Mouse (Mus musculus): Measurements from ENCODE around the gene Uchl3. TPM values are rescaled to one million over a fixed set of nuclear protein-coding genes. Genes with fewer than 3 reads are reported as not detected.

Uchl3 gene
- polyA plus RNA-seq, 1 experiment from 2014 or later, result 174 TPM

DNA sequence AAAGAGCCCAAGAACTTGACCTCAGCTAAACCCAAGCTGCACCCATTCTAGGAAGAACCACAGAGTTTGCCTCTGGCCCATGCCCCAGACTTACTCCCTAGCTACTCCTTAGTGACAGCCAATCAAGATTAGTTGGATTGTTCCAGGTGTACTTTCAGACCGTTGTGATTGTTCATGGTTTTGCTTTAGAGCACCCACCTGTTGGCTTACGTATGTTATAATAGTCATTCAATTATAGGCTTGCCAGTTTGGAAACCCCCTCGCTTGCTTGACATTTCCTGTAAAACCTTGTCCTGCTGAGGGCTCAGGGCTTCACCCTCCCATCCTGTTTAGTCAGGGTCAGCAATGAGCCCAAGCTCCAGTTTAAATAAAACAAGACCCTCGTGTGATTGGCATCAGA is 50.7 kb downstream of the Uchl3 start:
- no peak overlapping the region for H3K4me2 ChIP-seq (ENCODE audit: low read depth, low read length, severe bottlenecking)
- H3K27me3 ChIP-seq (ENCODE audit: control insufficient read depth, insufficient read depth, low read length), result no peaks in the 10 kb centered on the region
- 78% methylated on average over 4 of the region's 4 CpGs for WGBS
- no peak for ATAC-seq (replicated peaks; ENCODE audit: low FRiP score)
- no peaks in the 10 kb centered on the region for H3K36me3 ChIP-seq (ENCODE audit: control insufficient read depth, insufficient read depth, low read length)
- no peak for DNase-seq (ENCODE audit: low spot score)
- no peaks in the 10 kb centered on the region for H3K9me3 ChIP-seq (ENCODE audit: control insufficient read depth, low read length)
- H3K27ac ChIP-seq (ENCODE audit: low read depth, low read length), result no peak overlapping the region
- H3K4me3 ChIP-seq (ENCODE audit: low read depth, low read length), result no peak overlapping the region
- no peaks in the 10 kb centered on the region for H3K4me1 ChIP-seq (replicated peaks; ENCODE audit: control insufficient read depth, insufficient read depth, low read length)
- H3K9ac ChIP-seq (ENCODE audit: low read length), result no peak overlapping the region

DNA sequence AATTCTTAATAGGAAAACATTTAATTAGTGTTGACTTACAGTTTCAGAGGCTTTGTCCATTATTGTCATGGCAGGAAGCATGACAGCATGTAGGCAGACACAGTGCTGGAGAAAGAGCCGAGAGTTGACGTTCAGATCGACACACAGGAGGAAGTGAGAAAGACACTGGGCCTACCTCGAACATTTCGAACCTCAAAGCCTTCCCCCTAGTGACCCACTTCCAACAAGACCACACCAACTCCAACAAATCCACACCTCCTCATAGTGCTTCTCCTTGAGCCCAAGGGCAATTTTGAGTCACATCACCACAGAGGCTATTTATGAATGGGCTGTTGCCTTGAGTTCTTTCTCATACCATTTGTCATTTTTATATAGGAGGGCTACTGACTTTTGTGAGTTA is 53.3 kb downstream of the Uchl3 start:
- H3K27ac ChIP-seq (ENCODE audit: low read depth, low read length), result no peak overlapping the region
- WGBS, result 89% methylated on average over 5 of the region's 5 CpGs
- H3K36me3 ChIP-seq (ENCODE audit: control insufficient read depth, insufficient read depth, low read length), result no peaks in the 10 kb centered on the region
- ATAC-seq (replicated peaks; ENCODE audit: low FRiP score), result no peak
- H3K27me3 ChIP-seq (ENCODE audit: control insufficient read depth, insufficient read depth, low read length), result no peaks in the 10 kb centered on the region
- no peaks in the 10 kb centered on the region for H3K4me1 ChIP-seq (replicated peaks; ENCODE audit: control insufficient read depth, insufficient read depth, low read length)
- no peak overlapping the region for H3K4me3 ChIP-seq (ENCODE audit: low read depth, low read length)
- H3K9ac ChIP-seq (ENCODE audit: low read length), result no peak overlapping the region
- no peak overlapping the region for H3K4me2 ChIP-seq (ENCODE audit: low read depth, low read length, severe bottlenecking)
- no peaks in the 10 kb centered on the region for H3K9me3 ChIP-seq (ENCODE audit: control insufficient read depth, low read length)
- DNase-seq (ENCODE audit: low spot score), result no peak

DNA sequence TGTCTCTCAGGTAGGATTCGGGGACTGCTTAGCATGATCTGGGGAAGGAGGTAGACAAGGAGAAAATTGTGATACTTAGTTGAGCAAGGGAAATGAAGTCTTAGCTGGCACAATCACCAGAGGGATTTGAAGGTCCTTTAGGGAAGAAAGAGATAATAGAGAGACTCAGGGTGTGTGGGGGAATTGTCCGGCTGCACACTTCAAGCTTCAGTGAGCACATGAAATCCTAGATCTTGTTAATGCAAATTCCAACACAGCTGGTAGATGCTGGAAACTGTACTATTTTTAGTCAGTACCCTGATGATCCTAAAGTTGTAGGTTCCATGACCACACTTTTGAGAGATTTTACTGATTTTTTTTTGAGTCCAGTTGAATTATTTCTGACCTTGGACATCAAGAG is 60.6 kb downstream of the Uchl3 start:
- Histone ChIP-seq H3K9me3 (ENCODE audit: control insufficient read depth, low read length) (no peaks in the 10 kb centered on the region), H3K9ac (ENCODE audit: low read length) (no peak overlapping the region), H3K27me3 (ENCODE audit: control insufficient read depth, insufficient read depth, low read length) (no peaks in the 10 kb centered on the region), H3K4me3 (ENCODE audit: low read depth, low read length) (no peak overlapping the region), H3K36me3 (ENCODE audit: control insufficient read depth, insufficient read depth, low read length) (no peaks in the 10 kb centered on the region), H3K27ac (ENCODE audit: low read depth, low read length) (no peak overlapping the region), H3K4me2 (ENCODE audit: low read depth, low read length, severe bottlenecking) (no peak overlapping the region), H3K4me1 (replicated peaks; ENCODE audit: control insufficient read depth, insufficient read depth, low read length) (no peaks in the 10 kb centered on the region)
- 58% methylated on average over 2 of the region's 2 CpGs for WGBS
- ATAC-seq (replicated peaks; ENCODE audit: low FRiP score), result no peak
- DNase-seq (ENCODE audit: low spot score), result no peak

DNA sequence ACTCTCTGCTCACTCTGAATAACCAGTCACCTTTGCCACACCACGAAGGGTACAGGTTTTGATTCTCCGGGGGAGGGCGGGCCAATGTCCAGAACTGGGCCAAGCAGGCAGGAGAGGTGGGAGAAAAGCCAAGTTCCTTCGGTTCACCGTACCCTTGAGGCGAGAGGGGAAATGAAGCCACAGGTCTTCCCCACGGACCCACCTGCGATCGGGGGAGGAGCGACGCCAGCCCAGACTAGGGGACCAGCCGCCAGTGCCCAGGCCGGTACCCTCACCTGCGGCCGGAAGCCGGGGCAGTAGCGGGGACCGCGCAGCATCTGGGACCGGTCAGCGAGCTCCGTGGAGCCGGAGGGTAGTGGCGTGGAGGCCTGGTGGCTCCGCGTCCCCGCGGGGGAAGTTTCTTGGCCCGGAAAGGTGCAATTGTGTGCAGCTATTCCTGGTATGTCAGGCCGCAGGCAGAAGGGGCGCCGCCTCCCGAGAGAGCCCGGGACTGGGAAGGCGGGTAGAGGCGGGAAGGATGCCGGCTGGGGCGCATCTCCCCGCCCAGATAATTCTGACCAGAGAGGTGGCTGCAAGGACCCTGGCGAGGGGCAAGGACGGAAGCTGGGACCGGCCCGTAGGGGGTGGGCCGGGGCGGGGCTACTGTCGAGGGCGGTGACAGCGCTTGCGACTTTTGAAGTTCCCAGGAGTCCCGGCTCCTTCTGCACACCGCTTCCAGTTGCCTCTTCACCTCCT is 75.6 kb downstream of the Uchl3 start, which contains the start of the genes Gm9922 and Lmo7:
Gene Gm9922, minus strand, starts transcription at position 578 of the 735 bp plus-strand sequence.
Gene Lmo7, plus strand, starts transcription at position 721 of the 735 bp plus-strand sequence.
- no peaks in the 10 kb centered on the region for H3K9me3 ChIP-seq (ENCODE audit: control insufficient read depth, low read length)
- peak; percentile 81 for DNase-seq (ENCODE audit: low spot score)
- peak within 1 kb of the TSS; percentile 59 for H3K9ac ChIP-seq (ENCODE audit: low read length)
- no peaks in the 10 kb centered on the region for H3K36me3 ChIP-seq (ENCODE audit: control insufficient read depth, insufficient read depth, low read length)
- H3K4me2 ChIP-seq (ENCODE audit: low read depth, low read length, severe bottlenecking), result peak within 1 kb of the TSS; percentile 98
- WGBS, result under 1% methylated on average over 51 of the region's 51 CpGs
- peaks cover 19% of the 10 kb centered on the region for H3K27me3 ChIP-seq (ENCODE audit: control insufficient read depth, insufficient read depth, low read length)
- ATAC-seq (replicated peaks; ENCODE audit: low FRiP score), result peak; percentile 90
- H3K27ac ChIP-seq (ENCODE audit: low read depth, low read length), result no peak within 1 kb of the TSS
- H3K4me1 ChIP-seq (replicated peaks; ENCODE audit: control insufficient read depth, insufficient read depth, low read length), result 0 out of 2 replicates have a peak, but pooled peaks cover 5% of the 10 kb centered on the region
- H3K4me3 ChIP-seq (ENCODE audit: low read depth, low read length), result peak within 1 kb of the TSS; percentile 57

DNA sequence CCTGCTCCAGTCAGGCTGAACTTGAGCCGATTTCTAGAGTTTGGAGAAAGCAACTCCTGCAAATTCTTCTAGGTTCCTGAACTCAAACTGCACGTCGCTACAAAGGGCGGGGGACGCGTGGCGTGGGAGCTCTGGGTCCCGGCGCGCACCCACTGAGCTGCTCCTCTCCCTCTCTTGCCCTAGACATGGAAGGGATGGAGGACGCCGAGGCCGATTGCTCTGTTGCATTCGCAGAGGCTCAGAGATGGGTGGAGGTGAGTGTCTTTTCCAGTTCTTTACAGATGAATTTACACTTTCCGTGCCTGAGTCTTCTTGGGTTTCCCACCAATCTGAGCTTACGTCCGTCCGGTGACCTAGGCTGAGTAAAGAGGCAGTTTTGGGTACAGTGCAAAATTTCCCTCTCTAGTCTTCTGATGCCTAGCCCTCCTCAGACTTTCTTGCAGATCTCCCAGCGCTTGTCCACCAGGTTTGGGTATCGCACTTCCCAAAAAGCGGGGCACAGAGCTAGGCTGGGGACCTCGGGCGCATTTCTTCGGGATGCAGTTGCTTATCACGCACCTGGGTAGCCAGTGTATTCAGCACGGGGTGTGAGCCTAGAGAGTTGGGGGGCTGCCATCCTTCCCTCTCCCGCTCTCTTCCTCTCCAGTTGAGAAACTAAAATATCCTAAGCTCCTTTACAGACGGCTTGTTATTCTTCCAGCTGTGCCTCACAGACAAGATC is 76.4 kb downstream of the Uchl3 start:
- Histone ChIP-seq H3K4me3 (ENCODE audit: low read depth, low read length) (peak overlapping the region; percentile 57), H3K9ac (ENCODE audit: low read length) (peak overlapping the region; percentile 59), H3K36me3 (ENCODE audit: control insufficient read depth, insufficient read depth, low read length) (no peaks in the 10 kb centered on the region), H3K27me3 (ENCODE audit: control insufficient read depth, insufficient read depth, low read length) (peaks cover 19% of the 10 kb centered on the region), H3K27ac (ENCODE audit: low read depth, low read length) (no peak overlapping the region), H3K4me1 (replicated peaks; ENCODE audit: control insufficient read depth, insufficient read depth, low read length) (0 out of 2 replicates have a peak, but pooled peaks cover 5% of the 10 kb centered on the region), H3K9me3 (ENCODE audit: control insufficient read depth, low read length) (no peaks in the 10 kb centered on the region), H3K4me2 (ENCODE audit: low read depth, low read length, severe bottlenecking) (peak overlapping the region; percentile 98)
- DNase-seq (ENCODE audit: low spot score), result peak; percentile 49
- ATAC-seq (replicated peaks; ENCODE audit: low FRiP score), result peak; percentile 57
- under 1% methylated on average over 28 of the region's 28 CpGs for WGBS

DNA sequence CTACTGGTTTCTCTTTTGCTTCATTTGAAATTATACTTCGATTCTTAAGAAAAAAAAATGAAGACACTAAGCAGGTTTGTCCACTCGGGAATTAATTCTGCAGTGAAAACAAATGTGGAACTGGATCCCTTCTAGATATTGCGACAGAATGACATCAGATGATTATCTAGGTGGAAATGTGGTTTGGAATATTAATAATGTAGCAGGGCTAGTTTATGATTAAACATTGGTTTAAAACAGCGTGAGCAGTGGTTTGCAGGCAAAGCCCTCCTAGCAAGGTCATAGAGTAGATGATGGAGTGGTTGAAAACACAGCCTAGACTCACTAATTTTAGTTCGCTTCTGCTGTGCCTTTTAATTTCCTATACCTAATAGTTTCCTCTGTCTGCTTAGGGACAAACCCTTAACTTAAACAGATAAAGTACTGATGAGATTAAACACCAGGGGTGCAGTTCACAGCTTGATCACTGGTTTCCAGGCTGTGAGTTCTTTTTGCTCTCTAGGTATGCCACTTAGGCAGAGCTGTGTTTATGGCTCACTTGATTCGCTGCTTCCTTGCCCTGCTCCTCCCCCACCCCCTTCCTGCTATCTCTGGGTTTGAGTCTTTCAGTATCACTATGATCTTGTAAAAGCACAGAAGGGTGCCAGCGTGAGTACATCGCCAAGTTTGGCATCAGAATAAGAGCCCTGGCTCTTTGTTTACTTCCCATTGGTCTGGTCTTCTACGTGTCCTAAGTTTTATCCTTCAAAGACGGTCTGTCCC is 80.0 kb downstream of the Uchl3 start:
- 0 out of 2 replicates have a peak, but pooled peaks cover 5% of the 10 kb centered on the region for H3K4me1 ChIP-seq (replicated peaks; ENCODE audit: control insufficient read depth, insufficient read depth, low read length)
- peaks cover 14% of the 10 kb centered on the region for H3K27me3 ChIP-seq (ENCODE audit: control insufficient read depth, insufficient read depth, low read length)
- 26% methylated on average over 10 of the region's 10 CpGs for WGBS
- no peak overlapping the region for H3K27ac ChIP-seq (ENCODE audit: low read depth, low read length)
- H3K4me2 ChIP-seq (ENCODE audit: low read depth, low read length, severe bottlenecking), result no peak overlapping the region
- H3K36me3 ChIP-seq (ENCODE audit: control insufficient read depth, insufficient read depth, low read length), result no peaks in the 10 kb centered on the region
- no peak overlapping the region for H3K9ac ChIP-seq (ENCODE audit: low read length)
- no peaks in the 10 kb centered on the region for H3K9me3 ChIP-seq (ENCODE audit: control insufficient read depth, low read length)
- ATAC-seq (replicated peaks; ENCODE audit: low FRiP score), result no peak
- no peak overlapping the region for H3K4me3 ChIP-seq (ENCODE audit: low read depth, low read length)
- DNase-seq (ENCODE audit: low spot score), result no peak

DNA sequence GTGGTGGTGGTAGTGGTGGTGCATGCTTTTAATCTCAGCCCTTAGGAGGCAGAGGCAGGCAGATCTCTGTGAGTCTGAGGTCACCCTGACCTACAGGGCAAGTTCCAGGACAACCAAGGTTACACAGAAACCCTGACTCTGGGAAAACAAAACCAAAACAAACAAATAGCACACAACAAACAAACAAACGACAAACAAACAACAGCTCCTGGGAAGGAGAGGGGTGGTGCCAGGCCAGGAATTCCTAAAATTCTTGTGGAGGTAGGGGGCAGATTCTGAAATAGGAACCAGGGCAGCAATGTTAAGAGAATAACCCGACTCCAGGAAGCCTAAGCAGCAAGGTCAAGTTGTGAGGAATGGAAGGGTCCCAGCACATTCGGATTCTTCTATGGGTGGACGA is 83.7 kb downstream of the Uchl3 start:
- Histone ChIP-seq H3K36me3 (ENCODE audit: control insufficient read depth, insufficient read depth, low read length) (no peaks in the 10 kb centered on the region), H3K9me3 (ENCODE audit: control insufficient read depth, low read length) (no peaks in the 10 kb centered on the region), H3K4me2 (ENCODE audit: low read depth, low read length, severe bottlenecking) (no peak overlapping the region), H3K4me1 (replicated peaks; ENCODE audit: control insufficient read depth, insufficient read depth, low read length) (no peaks in the 10 kb centered on the region), H3K27ac (ENCODE audit: low read depth, low read length) (no peak overlapping the region), H3K9ac (ENCODE audit: low read length) (no peak overlapping the region), H3K4me3 (ENCODE audit: low read depth, low read length) (no peak overlapping the region), H3K27me3 (ENCODE audit: control insufficient read depth, insufficient read depth, low read length) (no peaks in the 10 kb centered on the region)
- DNase-seq (ENCODE audit: low spot score) (no peak), ATAC-seq (replicated peaks; ENCODE audit: low FRiP score) (no peak)
- WGBS, result 84% methylated on average over 4 of the region's 4 CpGs

All from forebrain, embryonic 11.5 days (tissue).